ENCODE assay signal across 9 mouse cellular contexts in the genomic region with DNA sequence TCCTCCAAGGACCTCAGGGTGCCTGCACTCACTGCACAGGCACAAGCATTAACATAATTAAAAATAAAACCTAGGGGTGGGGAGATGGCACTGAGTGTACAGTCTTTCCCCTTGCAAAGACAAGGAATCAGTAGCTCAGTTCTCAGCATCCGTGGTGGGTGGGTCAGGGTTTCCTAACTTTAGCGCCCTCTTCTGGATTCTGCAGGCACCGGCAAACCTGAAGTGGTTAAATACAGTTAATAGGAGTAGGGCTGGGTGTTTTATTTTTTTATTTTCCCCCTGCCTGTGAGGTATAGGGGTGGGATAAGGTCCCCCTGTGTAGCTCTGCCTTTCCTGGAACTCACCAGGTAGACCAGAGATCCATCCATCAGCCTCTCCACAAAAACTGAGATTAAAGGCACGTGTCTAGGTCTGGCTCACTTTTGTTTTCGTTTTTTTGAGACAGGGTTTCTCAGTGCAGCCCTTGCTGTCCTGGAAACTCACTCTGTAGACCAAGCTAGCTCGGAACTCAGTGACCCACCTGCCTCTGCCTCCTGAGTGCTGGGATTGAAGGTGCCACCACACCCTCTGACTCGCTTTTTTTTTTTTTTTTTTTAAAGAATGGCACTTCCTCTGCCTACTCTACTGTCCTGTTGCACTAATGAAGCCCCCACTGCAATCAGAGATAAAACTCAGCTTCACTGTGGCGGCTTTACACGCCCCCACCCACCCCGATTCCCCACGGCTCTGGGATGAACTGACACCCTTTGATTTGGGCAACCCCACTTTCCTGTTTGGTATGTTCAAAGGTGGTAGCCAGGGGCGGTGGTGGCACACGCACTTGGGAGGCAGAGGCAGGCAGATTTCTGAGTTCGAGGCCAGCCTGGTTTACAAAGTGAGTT. TPM values are rescaled to one million over a fixed set of nuclear protein-coding genes. Genes with fewer than 3 reads are reported as not detected.
DNase-seq lines count a peak whose midpoint lies in the region; ATAC-seq and TF ChIP-seq lines count a peak whose summit lies in the region.
"Had no signal": no experiment of that assay in that cellular context is flagged by ENCODE, and none has a peak within 500 bp of the region (broad histone marks: within the 10 kb centered on the region; RNA-seq: fewer than 3 reads in every experiment).

No protein-coding gene starts in this region.

- no peak overlapping the region for H3K4me3 ChIP-seq in heart, embryonic 11.5 days (ENCODE audit: low read depth, low read length)
- H3K4me3 ChIP-seq in G1E (ENCODE audit: low read depth, low read length) = peak overlapping the region; percentile 69; the same call in 1 of the 2 replicates
- no peak overlapping the region for H3K4me3 ChIP-seq in embryonic fibroblast, embryonic 13.5 days (ENCODE audit: insufficient read depth, low read length)

- 51% methylated on average over 14 of the region's 14 CpGs for WGBS in heart, embryonic 11.5 days (ENCODE audit: insufficient replicate concordance)

- peaks cover 11% of the 10 kb centered on the region; the same call in 1 of the 2 replicates for H3K4me1 ChIP-seq in heart, embryonic 11.5 days (ENCODE audit: control insufficient read depth, insufficient read depth, low read length)
- peaks cover 62% of the 10 kb centered on the region for H3K4me1 ChIP-seq in G1E (ENCODE audit: insufficient read depth, low read depth, low read length)
- H3K4me1 ChIP-seq in embryonic fibroblast, embryonic 13.5 days (ENCODE audit: control insufficient read depth, insufficient read depth, low read length) = peaks cover 2% of the 10 kb centered on the region; the same call in 1 of the 2 replicates

- peak overlapping the region; percentile 100 for H3K4me2 ChIP-seq in heart, embryonic 11.5 days

- TF ChIP-seq POLR2A in embryonic fibroblast, embryonic 13.5 days (IDR thresholded peaks at IDR 0.05; ENCODE audit: low read depth, low read length) = peak; percentile 3; the same call in 1 of the 2 replicates

- H3K27ac ChIP-seq in heart, embryonic 11.5 days (ENCODE audit: low read depth, low read length) = no peak overlapping the region
- H3K27ac ChIP-seq in embryonic fibroblast, embryonic 13.5 days (ENCODE audit: insufficient read depth, low read length) = no peak overlapping the region

- DNase-seq in heart, adult 18-20 months = no peak
- DNase-seq in G1E (ENCODE audit: low spot score) = no peak
- DNase-seq in kidney, adult 9 months = peak; percentile 55
- peak; percentile 65 for DNase-seq in thymus, postnatal 4 days
- no peak for DNase-seq in right cerebral cortex, adult 18-20 months

- peaks cover 22% of the 10 kb centered on the region for H3K36me3 ChIP-seq in heart, embryonic 11.5 days (ENCODE audit: control insufficient read depth, insufficient read depth, low read length)
- peaks cover 81% of the 10 kb centered on the region for H3K36me3 ChIP-seq in G1E (replicated peaks)

- H3K9me3 ChIP-seq in heart, embryonic 11.5 days (replicated peaks; ENCODE audit: control insufficient read depth, low read length) = no peaks in the 10 kb centered on the region
- H3K9me3 ChIP-seq in G1E (replicated peaks) = peaks cover 3% of the 10 kb centered on the region

- TF ChIP-seq CTCF in G1E (IDR thresholded peaks at IDR 0.05; ENCODE audit: low read depth, low read length) = 0 out of 2 replicates have a peak, but pooled peaks have one; percentile 8
- TF ChIP-seq CTCF in embryonic fibroblast, embryonic 13.5 days (IDR thresholded peaks at IDR 0.05; ENCODE audit: borderline replicate concordance, insufficient read depth, low read length) = no peak

- H3K27me3 ChIP-seq in heart, embryonic 11.5 days (ENCODE audit: control insufficient read depth, insufficient read depth, low read length) = peaks cover 22% of the 10 kb centered on the region
- H3K27me3 ChIP-seq in G1E (ENCODE audit: insufficient read depth, low read length) = peaks cover 7% of the 10 kb centered on the region; the same call in 1 of the 2 replicates

- H3K9ac ChIP-seq in heart, embryonic 11.5 days (ENCODE audit: low read depth, low read length) = no peak overlapping the region

- ATAC-seq in heart, embryonic 11.5 days (replicated peaks; ENCODE audit: insufficient number of reproducible peaks, low FRiP score, low TSS enrichment) = no peak
- no peak for ATAC-seq in G1E (ENCODE audit: extremely low read depth, insufficient number of reproducible peaks, low FRiP score, poor library complexity, severe bottlenecking)
- peak; percentile 43 for ATAC-seq in megakaryocyte progenitor cell, adult 5-6 weeks (replicated peaks; ENCODE audit: poor library complexity)

RNA-seq across cellular contexts. Expression of a gene that starts 0.5 kb away (rescaled TPM):
- 0.70 and 0.79 TPM in 2 replicates for polyA plus RNA-seq in heart, embryonic 11.5 days (2014; fragmentation: Nextera tagmentation; extraction: Ambion mirVana)
- total RNA-seq in heart, adult 18-20 months (2021) = under 1 TPM; 0.18 to 0.37 TPM
- total RNA-seq in G1E (2014; fragmentation: Nextera tagmentation) (0.38 TPM in 1 of 2 replicates, not detected in the other), G1E (2017) (0.27 and 0.70 TPM in 2 replicates)
- polyA plus RNA-seq in G1E (2012) = 1.5 and 2.4 TPM in 2 replicates
- 1.6 and 3.5 TPM in 2 replicates for polyA plus RNA-seq in embryonic fibroblast, embryonic 13.5 days (2011; ENCODE audit: insufficient read length, low read depth, missing spikeins)
- 0.32 and 0.42 TPM in 2 replicates for total RNA-seq in megakaryocyte progenitor cell, adult 5-6 weeks (2015)
- total RNA-seq in megakaryocyte progenitor cell, adult 5-6 weeks (2017) = not detected in 2 replicates
- total RNA-seq: common myeloid progenitor, adult 5-6 weeks had no signal

RNA-seq across cellular contexts. Expression of a gene that starts 4.9 kb away (rescaled TPM):
- 77.8 and 83.0 TPM in 2 replicates for polyA plus RNA-seq in heart, embryonic 11.5 days (2014; fragmentation: Nextera tagmentation; extraction: Ambion mirVana)
- 10 to 100 TPM; 73.6 to 77.5 TPM for total RNA-seq in heart, adult 18-20 months (2021)
- total RNA-seq in G1E (2014; fragmentation: Nextera tagmentation) = 31.3 and 32.5 TPM in 2 replicates
- 28.1 and 40.0 TPM in 2 replicates for total RNA-seq in G1E (2017)
- polyA plus RNA-seq in G1E (2012) = 72.2 and 72.4 TPM in 2 replicates
- polyA plus RNA-seq in embryonic fibroblast, embryonic 13.5 days (2011; ENCODE audit: insufficient read length, low read depth, missing spikeins) = 114 and 133 TPM in 2 replicates
- 31.0 and 35.9 TPM in 2 replicates for total RNA-seq in megakaryocyte progenitor cell, adult 5-6 weeks (2015)
- 28.2 and 30.8 TPM in 2 replicates for total RNA-seq in megakaryocyte progenitor cell, adult 5-6 weeks (2017)

RNA-seq across cellular contexts. Expression of a gene that starts 5.0 kb away (rescaled TPM):
- polyA plus RNA-seq in heart, embryonic 11.5 days (2014; fragmentation: Nextera tagmentation; extraction: Ambion mirVana) = 56.0 and 56.1 TPM in 2 replicates
- 10 to 100 TPM; 24.5 to 27.2 TPM for total RNA-seq in heart, adult 18-20 months (2021)
- total RNA-seq in G1E (2014; fragmentation: Nextera tagmentation) (56.4 and 76.2 TPM in 2 replicates), G1E (2017) (64.1 and 71.0 TPM in 2 replicates)
- polyA plus RNA-seq in G1E (2012) = 17.7 and 26.6 TPM in 2 replicates
- 61.1 and 63.6 TPM in 2 replicates for polyA plus RNA-seq in embryonic fibroblast, embryonic 13.5 days (2011; ENCODE audit: insufficient read length, low read depth, missing spikeins)
- 58.7 and 59.9 TPM in 2 replicates for total RNA-seq in megakaryocyte progenitor cell, adult 5-6 weeks (2015)
- 55.5 and 60.8 TPM in 2 replicates for total RNA-seq in megakaryocyte progenitor cell, adult 5-6 weeks (2017)

RNA-seq across cellular contexts. Expression of a gene that starts 30.0 kb away (rescaled TPM):
- 36.8 and 37.0 TPM in 2 replicates for polyA plus RNA-seq in heart, embryonic 11.5 days (2014; fragmentation: Nextera tagmentation; extraction: Ambion mirVana)
- 10 to 100 TPM; 29.7 to 29.9 TPM for total RNA-seq in heart, adult 18-20 months (2021)
- total RNA-seq in G1E (2014; fragmentation: Nextera tagmentation) (35.3 and 48.1 TPM in 2 replicates), G1E (2017) (12.9 and 13.0 TPM in 2 replicates)
- 110 and 121 TPM in 2 replicates for polyA plus RNA-seq in G1E (2012)
- 60.8 and 63.2 TPM in 2 replicates for polyA plus RNA-seq in embryonic fibroblast, embryonic 13.5 days (2011; ENCODE audit: insufficient read length, low read depth, missing spikeins)
- total RNA-seq in megakaryocyte progenitor cell, adult 5-6 weeks (2015) = 6.4 and 7.0 TPM in 2 replicates
- total RNA-seq in megakaryocyte progenitor cell, adult 5-6 weeks (2017) = 8.0 and 12.9 TPM in 2 replicates

RNA-seq across cellular contexts. Expression of a gene that starts 44.4 kb away (rescaled TPM):
- polyA plus RNA-seq in heart, embryonic 11.5 days (2014; fragmentation: Nextera tagmentation; extraction: Ambion mirVana) = 0.27 TPM in 1 of 2 replicates, not detected in the other
- total RNA-seq in heart, adult 18-20 months (2021) = under 1 TPM; 0.20 to 0.21 TPM
- total RNA-seq in G1E (2014; fragmentation: Nextera tagmentation) (not detected in 2 replicates), G1E (2017) (0.22 TPM in 1 of 2 replicates, not detected in the other)
- not detected in 2 replicates for polyA plus RNA-seq in G1E (2012)
- 2.6 and 3.3 TPM in 2 replicates for polyA plus RNA-seq in embryonic fibroblast, embryonic 13.5 days (2011; ENCODE audit: insufficient read length, low read depth, missing spikeins)
- total RNA-seq in megakaryocyte progenitor cell, adult 5-6 weeks (2015) = not detected in 2 replicates
- total RNA-seq in megakaryocyte progenitor cell, adult 5-6 weeks (2017) = not detected in 2 replicates

Comparison
In these comparisons a context has a peak if more than half of its experiments do, and no peak if none do; other contexts are left out.
1. DNase-seq: peak in kidney, adult 9 months (single experiment) and thymus, postnatal 4 days (single experiment); none in heart, adult 18-20 months (0 of 2), G1E (single experiment) and right cerebral cortex, adult 18-20 months (single experiment).